Mouse (Mus musculus) retina, adult 2 months (tissue): ENCODE data around the gene P2ry6.

Experiments used
- DNase-seq: peaks from one replicate; pipeline ENCODE4 v3.0.0-alpha.2; 2012; ENCODE audit warnings: low read depth, low spot score

Gene P2ry6

DNA sequence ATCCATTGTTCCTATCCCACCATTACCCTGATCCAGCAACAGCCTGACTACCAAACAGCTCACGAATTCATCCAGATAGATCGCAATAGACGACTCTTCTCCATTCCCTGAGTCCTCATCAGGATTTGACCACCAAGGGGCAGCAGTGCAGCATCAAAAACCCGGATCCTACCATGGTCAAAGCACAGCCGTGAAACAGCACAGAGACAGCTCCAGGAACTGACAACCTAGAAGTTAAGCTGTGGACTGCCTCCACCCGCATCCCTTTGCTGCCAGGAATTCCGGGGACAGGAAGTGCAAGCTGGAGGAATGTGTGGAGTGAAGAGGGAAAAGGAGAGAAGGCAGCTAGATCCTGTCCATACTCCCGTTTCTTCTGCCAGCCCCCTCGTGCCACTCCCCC, 13.6 kb upstream of the P2ry6 start:
- DNase-seq = peak; percentile 29

DNA sequence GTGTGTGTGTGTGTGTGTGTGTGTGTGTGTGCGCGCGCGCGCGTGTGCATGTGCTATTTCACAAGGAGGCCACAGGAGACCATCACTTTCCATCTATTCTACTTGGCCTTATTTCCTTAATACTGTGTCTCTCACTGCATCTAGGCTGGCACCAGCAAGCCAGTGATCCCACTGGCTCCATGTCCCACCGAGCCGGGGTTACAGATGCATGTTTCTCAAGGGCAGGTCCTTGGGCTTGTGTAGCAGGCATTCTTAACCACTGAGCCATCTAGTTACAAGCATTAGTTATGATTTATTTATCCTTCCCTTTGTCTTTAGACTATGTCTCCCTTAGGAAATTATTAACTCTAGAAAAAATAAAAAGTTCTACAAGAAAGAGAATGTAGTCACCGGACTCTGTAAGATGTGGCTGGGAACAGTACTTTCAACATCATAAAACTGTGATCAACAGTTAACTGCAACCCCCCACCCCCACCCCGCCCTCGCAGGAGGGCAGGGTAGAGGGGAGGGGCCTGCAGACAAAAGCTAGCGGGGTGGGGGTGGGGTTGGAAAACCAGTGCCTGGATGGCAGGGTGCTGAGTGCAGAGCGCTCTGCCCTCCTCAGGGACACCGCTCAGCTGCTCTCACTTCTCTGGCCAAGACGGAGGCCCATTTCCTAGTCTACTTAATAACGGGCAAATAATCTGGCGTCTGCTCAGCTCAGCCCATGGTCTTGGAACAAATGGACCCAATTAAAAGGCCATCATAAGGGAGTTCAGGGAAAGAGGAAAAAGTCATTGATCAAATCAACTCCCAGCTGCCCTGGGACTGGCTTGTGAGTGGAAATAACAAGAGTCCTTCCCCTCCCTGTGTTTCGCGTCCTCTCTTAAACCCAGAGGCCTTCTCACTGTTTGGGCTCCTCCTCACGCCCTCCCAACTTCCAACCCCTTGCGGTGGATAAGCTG, 10.3 kb upstream of the P2ry6 start:
- DNase-seq = no peak

DNA sequence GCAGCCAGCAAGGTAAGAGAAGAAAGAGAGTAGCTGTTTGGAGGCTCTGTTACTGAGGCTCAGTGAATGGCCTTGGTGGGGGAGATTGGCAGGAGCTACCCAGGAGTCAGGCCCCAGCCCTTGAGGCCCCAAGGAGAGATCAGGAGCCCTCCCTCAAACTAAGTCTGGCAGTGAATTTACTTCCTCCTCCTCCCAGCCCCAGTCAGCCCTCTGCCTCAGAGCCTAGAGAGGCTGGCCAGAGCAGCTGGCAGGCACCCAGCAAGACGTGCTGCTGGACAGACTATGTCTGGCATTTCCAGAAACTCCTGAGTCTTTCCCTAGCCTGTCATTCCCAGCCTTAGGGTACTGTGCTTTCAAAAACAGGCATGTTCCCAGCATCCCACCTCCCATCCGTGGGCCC, 4.7 kb upstream of the P2ry6 start:
- DNase-seq = no peak

DNA sequence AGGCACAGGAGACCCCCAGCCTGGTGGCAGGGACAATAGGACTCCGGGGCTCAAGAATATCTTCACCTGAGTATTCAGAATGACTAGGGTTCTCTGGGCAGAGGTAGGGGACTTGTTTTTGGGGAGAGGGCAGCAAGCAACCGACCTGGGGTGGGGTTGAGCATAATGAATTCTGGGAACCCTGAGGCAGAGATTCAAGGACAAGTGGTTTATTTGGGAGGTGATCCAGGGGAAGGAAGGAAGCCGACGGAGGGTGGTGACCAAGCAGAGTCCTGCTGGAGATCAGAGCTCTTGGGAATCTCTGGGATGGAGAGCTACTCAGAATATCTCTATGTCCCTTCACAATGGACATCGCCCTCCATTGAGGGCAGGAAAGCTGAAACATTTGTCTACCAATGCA, 3.7 kb upstream of the P2ry6 start:
- no peak for DNase-seq

DNA sequence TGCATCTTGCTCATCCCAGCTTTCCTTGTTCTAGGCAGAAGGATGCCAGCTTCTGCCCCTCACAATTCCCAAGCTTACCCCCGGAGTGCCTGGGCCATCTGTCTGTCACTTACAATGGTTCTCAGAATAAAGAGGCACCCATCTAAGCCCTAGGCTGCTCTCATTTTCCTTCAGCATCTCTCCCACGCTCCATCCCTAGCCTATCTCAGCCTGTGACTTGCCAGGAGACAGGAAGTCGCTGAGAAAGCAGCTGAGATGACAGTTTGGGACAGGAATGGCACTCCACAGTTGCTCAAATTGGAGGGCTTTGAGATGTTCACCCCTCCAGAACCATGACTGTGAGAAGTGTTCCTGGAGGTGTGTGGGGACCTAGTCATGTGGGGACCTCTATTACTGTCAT, 1.6 kb downstream of the P2ry6 start:
- DNase-seq = no peak

DNA sequence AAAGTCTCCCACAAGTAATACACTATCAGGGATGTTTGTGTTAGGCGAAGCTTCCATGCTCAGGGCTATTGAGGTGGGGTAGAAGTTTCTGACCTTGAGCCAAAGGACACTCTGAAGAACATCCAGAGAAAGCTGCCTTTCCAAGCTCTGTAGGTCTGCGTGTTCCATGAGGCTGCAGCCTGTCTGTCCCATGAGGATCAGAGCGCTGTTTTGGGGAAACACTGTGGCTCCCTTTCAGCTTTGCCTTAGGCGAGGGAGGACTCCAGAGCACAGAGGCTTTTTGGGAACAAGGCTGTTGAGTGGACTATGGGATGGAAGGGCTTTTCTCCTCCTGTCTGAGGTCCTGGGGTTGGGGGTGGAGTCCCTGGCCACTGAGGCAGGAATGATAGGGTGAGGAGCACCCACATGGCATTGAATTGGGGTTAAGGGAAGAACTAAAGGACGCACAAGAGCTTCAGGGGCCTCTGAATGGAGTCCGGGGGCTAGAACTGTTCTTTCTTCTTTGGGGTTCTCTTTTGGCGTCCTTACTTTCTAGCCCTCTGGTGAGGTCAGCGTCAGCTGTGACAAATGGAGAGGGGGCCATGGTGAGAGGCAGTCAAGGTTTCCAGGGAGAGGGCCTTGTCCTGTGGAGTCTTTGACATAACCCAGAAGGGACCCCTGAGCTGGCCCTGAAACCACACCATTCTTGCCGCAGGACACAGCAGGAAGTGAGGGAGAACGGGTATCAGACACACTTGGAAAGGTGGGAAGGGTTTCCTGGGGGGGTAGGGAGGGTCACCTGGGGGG, 5.4 kb downstream of the P2ry6 start:
- DNase-seq = no peak

DNA sequence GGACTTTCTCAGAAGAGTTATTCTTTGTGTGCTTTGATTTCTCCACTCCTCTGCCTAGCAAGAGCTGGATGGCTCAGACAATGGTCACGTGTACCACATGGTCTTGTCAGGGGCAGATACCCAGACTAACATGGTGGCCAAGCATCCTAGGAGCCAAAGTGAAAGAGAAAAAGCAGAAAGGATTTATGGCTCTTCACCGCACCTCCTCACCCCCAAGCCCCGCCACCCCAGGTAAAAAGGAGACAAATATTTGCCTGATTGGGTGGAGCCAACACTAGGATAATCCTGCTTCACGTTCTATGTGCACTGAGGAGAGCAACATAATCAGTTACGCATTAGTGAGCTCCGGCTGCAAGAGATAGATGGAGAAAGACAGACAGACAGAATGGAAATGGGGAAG, 6.1 kb downstream of the P2ry6 start:
- no peak for DNase-seq

DNA sequence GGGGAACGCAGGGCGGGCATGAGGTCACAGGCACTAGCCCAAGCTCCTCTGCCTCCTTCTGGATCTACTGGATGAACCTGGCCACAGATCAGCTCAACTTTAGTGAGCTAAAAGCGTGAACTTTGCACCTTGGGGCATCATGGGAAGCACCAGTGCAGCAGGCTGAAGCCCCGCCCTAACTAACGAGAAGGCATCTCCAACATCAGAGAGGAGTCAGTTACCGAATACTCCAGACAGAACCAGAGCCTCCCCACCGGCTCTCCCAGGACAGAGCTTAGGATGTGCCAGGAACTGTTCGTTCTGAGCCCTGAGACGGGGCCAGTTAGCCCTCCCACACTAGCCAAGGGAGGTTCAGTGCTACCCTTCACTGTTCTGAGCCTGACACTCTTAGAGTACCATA, 6.6 kb downstream of the P2ry6 start:
- no peak for DNase-seq

DNA sequence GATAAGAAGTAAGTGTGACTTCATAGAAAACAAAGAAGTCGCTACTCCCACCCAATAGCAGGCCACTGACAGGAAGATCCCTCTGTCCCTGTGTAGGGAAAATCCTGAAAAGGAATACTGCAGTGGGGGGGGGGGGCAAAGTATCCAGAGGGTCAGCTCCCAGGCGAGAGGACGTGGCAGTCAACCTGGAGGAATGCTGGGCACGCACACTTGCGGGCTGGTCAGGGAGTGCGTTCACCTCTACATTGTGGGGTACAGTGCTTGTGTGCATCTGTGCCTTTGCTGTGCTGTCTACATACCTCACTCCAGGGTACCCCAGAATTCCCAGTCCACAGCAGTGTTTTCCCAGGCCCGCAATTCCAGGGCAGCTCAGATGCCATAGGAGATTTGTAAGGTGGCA, 8.4 kb downstream of the P2ry6 start:
- no peak for DNase-seq

DNA sequence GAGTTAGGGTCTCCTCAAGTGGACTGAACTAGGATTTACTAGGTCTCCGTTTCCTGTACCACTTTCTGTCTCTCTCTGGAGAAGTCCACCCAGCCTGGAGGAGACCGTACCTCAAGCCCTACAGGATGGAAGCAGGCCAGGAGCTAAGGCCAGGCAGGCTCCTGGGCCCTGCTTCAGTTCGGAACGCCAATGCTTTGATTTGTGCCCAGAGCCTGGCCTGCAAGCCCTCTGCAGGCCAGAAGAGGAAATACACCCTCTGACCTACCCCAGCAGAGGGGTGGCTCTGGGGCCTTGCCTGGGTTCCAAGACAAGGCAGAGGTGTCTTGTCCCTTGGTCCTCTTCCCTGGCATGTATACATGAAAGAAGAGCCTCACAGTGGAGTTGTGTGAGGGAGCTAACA, 9.4 kb downstream of the P2ry6 start:
- peak; percentile 8 for DNase-seq

DNA sequence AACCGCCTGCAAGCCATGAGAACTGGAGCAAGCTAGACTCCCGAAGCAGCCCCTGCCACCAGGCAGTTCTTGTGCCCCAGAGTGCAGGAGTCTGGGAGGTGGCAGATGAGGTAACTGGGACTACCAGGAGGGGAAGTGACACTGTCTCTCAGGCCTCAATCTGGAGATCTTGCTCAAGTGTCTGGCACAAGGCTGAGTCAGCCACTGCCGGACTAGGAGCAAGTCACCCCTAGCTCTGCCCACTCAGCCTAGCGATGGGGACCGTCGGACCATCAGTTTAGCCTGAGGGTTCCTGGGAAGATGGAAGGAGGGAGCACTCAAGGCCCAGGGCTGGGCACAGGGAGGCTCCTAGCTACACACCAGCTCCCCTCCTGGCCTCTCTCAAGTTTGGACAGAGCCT, 10.2 kb downstream of the P2ry6 start:
- no peak for DNase-seq

DNA sequence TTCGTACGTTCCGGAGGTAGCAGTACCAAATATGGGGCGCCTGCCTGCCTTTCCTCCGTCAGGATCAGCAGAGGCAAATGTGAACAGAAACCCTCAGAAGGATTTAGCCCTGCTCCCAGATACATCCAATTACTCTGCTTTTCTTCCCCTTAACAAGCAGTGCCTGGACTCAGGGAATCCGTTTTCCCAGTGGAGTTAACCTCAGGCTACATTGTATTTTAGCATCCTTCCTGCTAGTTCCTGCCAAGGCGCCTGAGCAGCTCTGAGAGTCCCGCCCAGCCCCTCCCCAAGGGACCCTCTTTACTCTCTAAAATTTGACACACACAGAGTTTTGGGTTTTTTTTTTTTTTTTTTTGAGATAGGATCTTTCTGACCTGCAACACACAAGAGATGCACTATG, 11.1 kb downstream of the P2ry6 start:
- no peak for DNase-seq

DNA sequence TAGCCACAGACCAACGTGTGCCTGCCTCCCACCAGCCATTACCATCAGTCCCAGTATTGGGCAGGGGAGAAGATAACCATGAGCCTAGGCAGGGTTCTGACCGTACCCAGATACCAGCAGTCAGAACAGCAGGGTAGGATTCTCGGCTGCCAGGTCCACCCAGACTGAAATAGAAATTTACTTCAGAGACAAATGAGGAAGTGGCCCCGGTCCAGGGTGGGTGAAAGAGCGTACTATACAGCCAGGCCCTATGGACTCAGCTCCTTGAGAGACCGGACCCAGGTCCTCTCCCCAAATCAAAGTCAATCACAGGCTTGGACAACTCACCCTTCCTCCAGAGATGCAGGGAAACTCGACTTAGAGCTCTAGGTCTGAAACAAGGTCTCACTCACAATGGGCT, 13.3 kb downstream of the P2ry6 start:
- DNase-seq = no peak

DNA sequence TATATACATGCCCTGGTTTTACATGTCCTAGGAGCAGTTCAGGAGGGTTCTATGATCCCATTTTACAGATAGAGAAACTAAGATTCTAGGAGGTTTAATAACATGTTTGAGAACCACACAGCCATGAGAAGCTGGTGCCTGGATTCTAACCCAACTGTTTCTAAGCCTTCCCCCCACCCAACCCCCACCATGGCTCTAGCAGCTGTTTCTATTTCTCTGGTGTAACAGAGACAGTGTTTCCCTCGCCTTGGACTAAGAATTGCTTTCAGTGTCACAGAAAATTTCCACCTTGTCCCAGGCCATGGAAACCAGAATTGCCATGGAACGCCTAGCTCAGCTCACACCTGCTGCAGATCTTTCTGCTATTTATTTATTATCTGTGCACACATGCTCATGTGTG, 14.0 kb downstream of the P2ry6 start:
- DNase-seq = no peak

DNA sequence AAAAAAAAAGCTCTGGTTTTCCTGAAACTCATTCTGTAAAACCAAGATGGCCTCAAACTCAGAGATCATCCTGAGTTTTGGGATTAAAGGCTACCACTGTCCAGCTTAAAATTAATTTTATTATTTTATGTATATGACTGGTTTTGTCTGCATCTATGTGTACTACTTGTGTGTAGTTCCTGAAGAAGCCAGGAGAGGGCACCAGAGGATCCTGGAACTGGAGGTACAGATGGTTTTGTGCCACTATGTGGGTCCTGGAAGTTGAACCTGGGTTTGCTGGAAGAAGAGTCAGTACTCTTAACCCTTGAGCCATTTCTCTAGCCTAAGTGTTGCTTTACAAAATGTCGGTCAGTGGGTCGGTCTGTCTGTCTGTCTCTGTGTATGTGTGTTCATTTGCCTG, 16.0 kb downstream of the P2ry6 start:
- DNase-seq = no peak

DNA sequence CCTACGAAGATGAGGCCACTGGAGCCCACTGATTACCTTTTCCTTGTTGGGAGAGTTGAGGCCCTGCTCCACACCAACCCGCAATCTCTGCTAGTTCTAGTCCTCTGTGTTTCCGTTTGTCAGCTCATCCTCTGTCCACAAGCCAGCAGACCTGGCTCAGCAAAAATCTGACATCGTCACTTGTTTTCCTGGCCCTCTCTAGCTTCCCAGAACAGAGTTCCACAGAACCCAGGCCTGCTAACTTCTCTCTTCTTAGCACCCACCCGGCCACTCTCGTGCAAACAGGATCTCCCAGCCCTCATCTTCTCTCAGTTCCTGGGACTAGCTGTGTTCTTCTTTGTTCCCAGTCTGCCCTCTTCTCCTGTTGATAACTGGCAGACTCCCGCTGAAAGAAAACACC, 21.8 kb downstream of the P2ry6 start:
- no peak for DNase-seq

DNA sequence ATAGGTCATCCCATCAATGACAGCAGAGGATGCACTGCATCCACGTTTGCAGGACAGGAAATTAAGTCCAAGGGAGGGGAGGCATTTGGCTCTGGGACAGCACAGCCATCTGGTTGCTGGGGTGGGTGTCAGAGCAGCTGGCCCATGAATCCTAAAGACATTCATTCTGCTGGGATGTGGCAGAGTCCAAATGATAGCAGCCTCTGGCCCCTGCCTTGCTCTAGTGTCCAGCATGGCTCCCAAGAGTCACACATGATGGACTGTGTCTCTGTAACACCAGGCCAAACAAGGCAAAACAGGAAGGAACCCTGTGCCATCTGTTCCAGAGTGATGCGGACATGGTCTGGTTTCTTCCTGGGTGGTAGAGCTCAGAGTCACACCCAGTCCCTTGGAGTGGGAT, 22.5 kb downstream of the P2ry6 start:
- DNase-seq = no peak

DNA sequence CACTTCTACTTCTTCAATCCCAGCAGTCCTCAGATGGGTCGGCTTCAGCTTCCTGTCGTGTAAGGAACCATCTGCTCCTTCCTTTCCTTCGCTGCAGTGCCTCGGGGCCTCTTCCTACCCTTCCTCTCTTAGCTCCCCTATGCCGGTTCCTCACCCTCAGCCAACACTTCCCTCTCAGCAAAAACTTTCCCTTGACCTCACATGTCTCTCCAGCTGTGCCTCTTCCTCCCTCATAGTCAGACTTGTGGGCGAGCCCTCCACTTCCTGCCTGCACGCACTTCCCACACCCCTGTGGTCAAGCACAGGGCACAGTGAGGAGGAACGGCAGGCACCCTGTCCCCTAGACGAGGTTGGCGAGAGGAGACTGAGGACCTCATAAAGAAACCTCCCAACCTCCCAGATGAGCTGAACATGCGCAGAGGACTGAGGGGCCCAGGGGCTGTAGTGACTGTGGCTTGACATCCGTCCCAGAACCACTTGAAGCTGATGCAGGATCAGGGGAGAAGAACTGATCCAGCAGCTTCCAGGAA, 23.9 kb downstream of the P2ry6 start:
- DNase-seq = no peak

DNA sequence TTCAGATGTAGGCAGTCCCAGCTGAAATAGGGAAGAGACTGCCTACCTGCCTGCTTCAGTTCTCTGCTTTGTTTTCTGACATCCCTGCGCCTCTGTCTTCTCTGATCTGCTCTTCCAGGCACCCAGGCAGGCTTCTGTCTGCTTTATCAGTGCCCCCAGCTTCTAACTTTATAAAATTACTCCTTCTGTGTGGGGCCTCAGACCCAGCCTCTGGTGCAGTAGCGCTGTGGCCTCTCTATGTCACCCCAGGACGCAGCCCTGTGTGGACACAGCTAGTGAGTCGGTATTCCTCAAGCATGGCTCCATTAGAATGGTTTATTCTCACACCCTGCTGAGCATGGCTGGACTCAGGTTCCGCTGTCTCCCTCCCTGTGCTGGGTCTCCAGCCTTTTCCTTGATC, 24.4 kb downstream of the P2ry6 start:
- no peak for DNase-seq

DNA sequence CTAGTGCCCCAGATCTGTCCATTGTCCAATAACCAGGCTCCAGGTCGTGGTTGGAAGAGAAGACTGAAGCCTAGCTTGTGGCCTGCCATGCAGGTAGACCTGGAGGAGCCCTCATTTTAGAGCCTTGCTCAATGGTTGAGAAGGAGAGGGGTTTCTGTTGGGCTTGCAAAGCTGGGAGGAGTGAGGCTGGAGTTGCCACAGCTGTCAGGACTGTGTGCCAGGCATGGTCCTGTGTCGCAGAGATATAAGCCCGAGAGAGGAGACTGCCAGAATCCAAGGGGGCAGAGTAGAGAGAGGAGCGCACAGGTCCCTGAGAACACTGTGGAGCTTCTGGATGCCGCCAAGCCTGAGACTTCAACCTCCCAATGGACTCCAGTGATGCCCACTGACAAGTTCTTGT, 29.7 kb downstream of the P2ry6 start:
- no peak for DNase-seq

DNA sequence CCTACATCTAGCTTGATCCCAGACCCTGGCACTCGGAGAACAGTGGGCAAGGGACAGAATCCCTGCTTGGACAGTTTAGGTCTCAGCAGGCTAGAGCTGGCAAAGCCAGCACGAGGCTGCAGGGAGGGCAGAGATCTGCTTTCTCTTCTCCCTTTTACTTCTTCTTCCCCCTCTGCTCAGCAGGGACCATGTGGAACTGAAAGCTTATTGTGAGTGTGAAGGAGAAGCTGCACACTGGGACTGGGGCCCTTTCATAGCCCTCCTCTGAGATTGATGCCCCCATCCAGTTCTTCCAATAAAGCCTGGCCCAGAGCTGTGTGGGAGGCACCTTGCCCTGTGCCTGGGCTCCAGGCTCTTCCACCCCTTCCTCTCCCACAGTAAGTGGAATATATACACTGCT, 30.1 kb downstream of the P2ry6 start:
- DNase-seq = no peak

DNA sequence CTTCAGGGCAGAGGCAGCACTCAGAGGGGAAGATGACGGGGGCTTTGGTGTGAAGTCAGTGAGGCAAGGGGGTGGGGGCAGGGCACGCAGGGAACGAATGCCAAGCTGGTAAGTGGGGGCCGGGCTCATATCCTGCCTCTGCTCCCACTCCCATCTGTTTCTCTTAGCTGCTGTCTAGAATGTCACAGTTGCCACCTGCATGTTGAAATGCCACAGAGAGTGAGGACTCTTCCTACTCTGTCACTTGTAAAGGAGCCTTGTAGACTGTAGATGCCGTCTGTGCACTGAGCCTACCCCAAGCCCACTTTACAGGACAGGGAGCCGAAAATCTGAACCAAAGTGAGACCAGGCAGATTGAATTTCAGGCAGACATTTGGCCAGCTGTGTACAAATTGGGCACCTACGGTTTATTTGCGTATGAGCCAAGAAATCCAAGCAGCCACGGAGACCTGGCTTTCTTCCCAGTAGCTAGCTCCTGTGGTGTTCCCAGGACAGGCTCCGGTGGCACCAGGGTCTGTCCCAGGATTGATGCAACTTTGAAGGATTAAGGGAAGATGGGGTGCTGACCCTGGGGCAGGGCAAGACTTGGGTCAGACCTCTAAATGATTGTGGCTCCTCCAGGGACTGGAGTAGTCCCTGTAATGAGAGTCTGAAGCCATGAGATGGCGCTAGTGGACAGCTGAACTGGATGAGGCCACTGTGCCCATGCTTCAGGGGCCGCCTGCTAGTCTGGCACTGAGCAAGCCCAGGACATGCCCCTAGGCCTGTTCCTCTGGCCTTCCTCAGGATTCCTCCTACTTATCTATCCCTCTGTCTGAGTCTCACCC, 31.4 kb downstream of the P2ry6 start:
- DNase-seq = no peak
